Mouse (Mus musculus): ENCODE measurements at regions not wholly inside any gene's neighbourhood (a gene's known extent, or its start where the extent isn't known, plus 50 kb on each side); places are given as distances from the start of the nearest gene placed in this dataset.

DNA sequence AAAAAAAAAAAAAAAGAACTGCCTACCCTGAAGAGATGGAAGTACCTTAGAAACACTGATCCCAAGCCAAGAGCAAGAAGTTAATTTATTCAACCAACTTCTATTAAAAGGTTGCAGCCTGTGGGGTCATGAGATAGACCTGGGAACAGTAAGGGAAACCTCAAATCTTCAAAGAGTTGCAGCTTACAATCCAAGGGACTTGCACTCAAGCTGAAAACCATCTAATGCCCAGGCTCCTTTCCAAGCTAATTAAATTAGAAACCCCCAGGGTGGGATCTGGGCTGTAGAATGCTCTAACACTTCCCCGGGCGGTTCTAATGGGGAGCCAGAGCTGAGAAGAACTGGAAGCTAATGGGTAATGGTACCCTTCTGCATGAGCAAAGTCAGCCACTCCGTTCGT lies 278.0 kb downstream of the Hlx start:
- ATAC-seq = no peak

GRCm38 (mm10) chr1:184453673-184454072 lies 278.7 kb downstream of the Hlx start:
- no peak for ATAC-seq

DNA sequence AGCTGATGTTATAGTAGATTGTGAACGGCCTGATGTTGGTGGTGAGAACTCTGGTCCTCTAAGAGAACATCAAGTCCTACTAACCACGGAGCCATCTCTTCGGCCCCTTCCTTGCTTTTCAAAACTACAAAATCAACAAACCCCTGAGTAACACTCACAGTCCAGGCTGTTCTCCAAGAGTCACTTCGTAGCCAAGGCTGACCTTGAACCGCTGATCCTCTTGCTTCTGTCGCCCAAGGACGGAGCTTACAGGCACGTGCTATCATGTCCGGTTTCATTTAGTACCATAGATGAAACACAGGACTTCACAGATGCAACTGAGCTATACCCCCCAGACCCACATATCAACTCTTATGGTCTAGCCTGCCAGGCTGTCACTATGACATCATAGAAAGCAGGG lies 279.4 kb downstream of the Hlx start:
- no peak for ATAC-seq

- no peak for ATAC-seq
These were observed 280.7 kb downstream of the Hlx start for GRCm38 (mm10) chr1:184451686-184452085.

GRCm38 (mm10) chr1:184449007-184449406 lies 283.4 kb downstream of the Hlx start:
- no peak for ATAC-seq

DNA sequence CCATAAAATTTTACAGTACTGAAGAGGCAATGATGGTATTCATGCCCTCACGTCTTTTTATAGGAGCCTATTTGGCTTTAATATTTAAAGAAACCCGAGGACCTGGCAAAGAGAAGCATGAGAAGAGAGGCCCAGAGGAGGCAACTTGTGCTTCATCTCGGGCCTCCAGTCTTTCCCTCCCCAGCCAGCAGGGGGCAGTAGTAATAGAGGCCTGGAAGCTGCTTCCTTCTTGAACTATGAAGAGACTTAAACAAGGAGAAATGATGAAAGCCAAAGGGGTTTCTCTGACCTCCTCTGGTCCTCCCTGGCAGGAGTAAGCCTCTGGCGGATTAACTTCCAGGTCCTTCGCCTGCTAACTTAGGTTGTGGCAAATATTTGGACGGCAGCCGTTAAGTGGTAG lies 284.5 kb downstream of the Hlx start:
- ATAC-seq = peak; percentile 46

DNA sequence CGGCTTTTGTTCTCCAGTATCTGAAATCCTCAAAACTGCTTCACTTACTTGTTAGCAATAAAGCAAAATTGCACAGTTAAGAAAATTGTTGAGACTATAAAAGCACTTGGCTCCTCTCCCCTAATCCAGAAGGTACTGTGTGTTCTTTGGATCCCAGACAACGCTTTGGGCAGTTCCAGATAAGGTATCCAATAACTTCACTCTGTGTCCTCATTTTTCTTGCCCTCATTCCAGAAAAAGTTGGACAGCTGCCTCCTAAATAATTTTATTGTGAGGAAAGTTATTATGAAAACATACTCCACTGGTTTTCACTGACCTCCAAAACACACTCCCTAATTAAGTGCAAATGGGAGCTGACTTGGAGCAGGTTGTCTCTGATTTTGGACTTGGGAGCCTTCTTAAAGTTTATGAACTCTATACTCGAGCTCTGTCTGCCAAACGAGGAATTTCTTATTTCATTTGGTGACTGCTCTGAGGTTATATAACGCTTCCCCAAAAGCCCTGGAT lies 285.2 kb downstream of the Hlx start:
- ATAC-seq = no peak

DNA sequence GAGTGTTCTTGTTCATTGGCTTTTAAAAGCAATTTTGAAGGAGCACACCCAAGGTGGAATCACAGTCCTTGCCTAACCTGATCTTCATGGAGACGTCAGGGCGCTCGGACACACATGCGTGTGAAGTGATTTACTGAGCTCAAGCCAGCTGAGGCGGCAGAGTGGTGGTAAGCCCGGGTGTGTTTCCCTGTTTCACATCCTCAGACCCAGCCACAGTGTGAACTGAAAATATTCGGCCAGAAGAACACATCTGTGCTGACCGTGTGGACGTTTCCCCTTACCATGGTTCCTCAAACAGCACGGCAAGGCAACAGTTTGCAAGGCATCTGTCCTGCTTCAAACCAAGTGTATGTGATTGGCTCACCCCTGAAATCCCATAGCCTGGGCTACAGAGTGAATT lies 288.2 kb downstream of the Hlx start:
- no peak for ATAC-seq

DNA sequence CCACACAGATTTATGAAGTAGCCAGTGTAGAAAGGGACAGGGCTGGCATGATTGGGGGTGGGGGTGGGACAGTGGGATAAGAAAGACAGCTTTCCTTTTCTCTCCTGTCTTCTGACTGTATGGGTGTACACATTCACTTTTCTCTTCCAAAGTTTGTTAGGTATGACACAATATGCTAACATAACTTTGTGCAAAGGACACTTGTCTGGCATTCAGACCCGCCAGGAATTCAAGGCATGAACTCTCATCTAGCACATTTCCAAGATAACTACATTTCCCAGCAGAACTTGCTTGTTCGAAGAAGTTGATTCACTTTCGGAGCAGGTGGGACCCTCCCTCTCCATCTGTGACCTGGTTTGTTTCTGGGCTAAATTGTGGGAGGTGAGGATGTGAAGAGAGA lies 289.7 kb downstream of the Hlx start:
- ATAC-seq = no peak

- peak; percentile 94 for ATAC-seq
These were observed 291.3 kb downstream of the Hlx start for GRCm38 (mm10) chr1:184441005-184441557.

- ATAC-seq = no peak
These were observed 292.9 kb downstream of the Hlx start for GRCm38 (mm10) chr1:184439506-184439905.

DNA sequence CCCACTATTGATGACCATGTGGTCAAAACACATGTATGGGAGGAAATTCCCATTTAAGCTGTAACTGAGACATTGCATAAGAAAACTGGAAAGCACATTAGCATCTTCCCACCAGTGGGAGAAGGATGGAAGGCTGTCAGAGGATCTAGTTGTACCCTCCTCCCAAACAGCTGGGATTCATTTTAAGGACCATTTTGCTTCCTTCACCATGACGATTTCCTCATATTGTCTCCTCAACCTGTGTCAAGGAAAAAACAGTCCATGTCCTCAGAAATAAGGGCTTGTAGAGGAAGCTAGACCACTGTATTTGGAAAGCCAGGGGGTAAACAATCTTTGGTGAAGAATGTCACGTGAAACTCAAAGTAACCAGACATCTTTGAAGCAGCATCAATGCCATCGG lies 296.0 kb downstream of the Hlx start:
- ATAC-seq = no peak

GRCm38 (mm10) chr1:184428612-184429011 lies 303.8 kb downstream of the Hlx start:
- ATAC-seq = no peak

DNA sequence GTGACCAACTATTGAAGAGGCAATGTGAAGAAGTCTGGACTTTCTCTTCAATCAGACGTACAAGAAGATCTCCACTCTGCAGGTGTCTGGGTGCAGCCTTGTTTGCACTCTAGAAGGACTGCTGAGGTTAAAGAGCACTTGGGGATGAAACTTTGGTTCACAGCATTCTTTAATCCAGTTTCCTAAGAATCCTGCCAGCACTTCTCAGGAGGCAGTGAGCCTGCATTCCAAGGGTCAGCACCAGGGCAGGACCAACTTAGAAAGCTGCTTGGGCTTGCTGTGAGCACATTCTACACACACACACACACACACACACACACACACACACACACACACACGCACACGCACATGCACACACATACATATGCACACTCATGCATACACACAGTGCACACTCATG lies 304.4 kb downstream of the Hlx start:
- ATAC-seq = no peak

- ATAC-seq = no peak
These were observed 306.7 kb downstream of the Hlx start for GRCm38 (mm10) chr1:184425694-184426093.

- no peak for ATAC-seq
These were observed 308.4 kb downstream of the Hlx start for GRCm38 (mm10) chr1:184424035-184424434.

GRCm38 (mm10) chr1:184412596-184412995 lies 319.8 kb downstream of the Hlx start:
- ATAC-seq = no peak

DNA sequence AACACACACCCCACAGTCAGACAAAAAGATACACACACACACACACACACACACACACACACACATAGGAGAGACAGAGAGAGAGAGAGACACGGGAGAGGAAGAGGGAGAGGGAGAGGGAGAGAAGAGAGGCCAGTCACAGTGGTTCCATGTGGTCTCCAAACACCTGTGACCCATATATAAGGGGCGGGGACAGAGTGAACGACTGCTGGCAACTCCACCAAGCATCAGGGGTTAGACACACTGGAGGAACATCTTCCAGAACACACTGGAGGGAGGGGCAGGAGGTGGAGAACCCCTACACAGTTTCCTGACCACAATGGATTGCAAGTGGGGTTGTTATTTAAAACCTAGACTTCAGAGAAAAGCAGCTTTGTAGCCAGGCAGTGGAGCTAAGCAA lies 321.4 kb downstream of the Hlx start:
- ATAC-seq = no peak

- no peak for ATAC-seq
These were observed 322.4 kb downstream of the Hlx start for GRCm38 (mm10) chr1:184409986-184410385.

DNA sequence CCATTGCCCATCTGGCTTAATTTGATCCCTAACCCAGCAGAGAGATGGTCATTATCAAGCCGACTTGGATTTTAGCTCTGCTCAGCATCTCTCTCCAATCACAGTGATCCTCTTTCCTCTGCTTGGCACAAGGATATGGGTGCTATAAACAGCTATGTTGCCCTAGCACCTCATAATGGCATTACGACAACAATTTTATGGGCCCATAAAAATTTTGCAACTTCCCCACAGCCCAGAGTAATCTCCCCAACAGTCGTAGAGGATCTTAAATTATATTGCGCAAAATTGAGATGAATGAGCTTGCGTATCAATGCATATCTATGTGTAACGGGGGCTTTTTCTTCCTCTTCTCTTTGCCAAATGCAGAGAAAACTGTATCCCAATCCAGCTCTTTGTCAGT lies 329.4 kb downstream of the Hlx start:
- ATAC-seq = no peak

DNA sequence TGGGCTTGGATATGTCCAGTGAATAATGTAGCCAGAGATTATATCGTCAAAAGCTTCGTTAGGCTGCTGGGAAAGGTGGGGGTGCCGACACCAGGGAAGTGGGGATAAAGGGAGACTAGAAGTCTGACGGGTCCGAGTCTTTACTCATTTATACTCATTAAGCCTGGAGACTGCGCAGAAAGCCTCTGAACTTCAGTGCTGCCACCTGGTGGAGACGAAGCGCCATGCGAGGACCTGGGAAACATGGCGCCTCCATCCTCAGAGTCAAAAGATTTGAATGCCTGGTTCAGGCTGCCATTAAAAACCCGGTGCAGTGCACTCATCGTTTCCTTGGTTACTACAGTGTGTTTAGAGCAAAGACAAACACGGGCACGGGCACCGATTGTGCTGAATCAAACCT lies 337.2 kb downstream of the Hlx start:
- ATAC-seq = no peak

DNA sequence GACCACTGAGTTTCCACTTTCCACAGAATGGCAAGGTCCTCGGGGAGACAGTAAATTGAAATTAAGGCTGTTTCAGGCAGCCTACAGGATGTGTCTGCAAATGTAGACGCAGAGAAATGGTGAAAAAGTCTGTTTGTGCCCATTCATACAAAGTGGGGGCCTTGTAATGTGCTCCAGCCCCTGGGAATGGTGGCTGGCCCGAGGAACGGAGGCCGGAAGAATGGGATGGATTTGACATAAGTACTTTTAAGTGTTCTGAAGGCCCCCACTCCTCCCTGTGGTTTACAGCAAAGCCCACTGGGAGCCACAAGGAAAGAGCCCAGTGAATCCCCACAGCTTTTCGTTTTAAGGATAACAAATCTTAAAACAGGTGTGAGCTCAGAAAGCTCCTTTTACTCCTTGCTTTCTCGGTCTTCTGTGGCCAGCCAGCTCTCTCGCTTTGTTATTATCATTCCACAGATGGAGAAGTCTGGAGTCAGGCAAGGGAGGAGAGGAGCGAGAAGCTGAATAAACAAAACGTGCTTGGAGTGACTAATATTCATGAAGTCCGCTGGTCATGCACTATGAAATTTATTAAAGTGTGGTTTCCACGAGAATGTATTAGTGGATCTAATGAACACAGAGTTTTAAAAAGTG lies 337.7 kb downstream of the Hlx start:
- ATAC-seq = no peak

GRCm38 (mm10) chr1:184384088-184384823 lies 348.2 kb downstream of the Hlx start:
- ATAC-seq = no peak

DNA sequence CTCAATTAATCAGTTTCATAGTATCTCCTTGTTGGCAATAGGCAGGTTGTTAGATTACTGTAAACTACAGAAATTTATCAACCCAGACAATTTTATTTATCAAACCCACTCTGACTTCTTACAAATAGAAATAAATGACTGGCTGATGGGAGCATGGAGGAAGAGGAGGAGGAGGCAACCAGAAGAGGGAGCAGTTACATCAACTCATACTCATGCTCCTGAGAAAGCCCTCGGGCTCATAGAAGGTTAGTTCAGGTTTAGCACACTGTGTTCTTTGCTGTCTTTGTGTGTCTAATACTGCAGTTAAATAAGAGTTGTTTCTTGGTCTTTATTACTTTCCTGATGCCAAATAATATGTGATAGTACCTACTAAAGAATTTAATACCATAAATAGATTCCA lies 344.6 kb upstream of the 1700056E22Rik start:
- ATAC-seq = no peak

Measured in activated CD4-positive, CD25-positive, alpha-beta regulatory T cell, adult 4 months (primary cell).